Mouse (Mus musculus) T-helper 17 cell (primary cell): ENCODE measurements around the gene Aadac.

Experiments used
- in situ Hi-C, 2 experiments: fragments of 300-600 bp; cut with MboI, MseI; formaldehyde crosslinking; loops; 1 replicate in 1 of 2; 2 replicates in 1 of 2; pipeline ENCODE4 v1.15.1; 2025; ENCODE audit warnings: high pct_unique_total_duplicates in 2 of 2

The Aadac gene

GRCm38 (mm10) chr3:60025417-60025816 is at the start of gene Aadac:
Gene Aadac, plus strand, starts transcription at chr3:60025717.
- in situ Hi-C loops, result no loop called here

DNA sequence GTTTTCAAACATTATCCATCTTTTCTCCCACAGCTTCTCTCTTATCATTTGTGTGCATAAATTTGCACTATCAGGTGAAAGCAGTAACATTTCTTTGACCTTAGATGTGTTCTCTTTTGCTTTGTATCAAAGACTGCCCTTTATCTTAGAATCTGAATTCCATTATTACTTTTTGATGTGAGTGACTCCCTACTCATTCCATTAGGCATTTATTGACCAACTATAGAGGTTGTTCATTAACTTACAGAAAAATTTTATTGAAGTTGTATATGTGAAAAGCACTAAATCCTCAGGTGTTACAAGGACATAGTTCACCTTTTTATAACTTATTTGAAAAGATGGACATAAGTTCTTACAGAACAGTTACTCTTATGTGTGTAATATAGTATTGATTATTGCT is 21.9 kb upstream of the Aadac start:
- in situ Hi-C loops, result no loop called here

DNA sequence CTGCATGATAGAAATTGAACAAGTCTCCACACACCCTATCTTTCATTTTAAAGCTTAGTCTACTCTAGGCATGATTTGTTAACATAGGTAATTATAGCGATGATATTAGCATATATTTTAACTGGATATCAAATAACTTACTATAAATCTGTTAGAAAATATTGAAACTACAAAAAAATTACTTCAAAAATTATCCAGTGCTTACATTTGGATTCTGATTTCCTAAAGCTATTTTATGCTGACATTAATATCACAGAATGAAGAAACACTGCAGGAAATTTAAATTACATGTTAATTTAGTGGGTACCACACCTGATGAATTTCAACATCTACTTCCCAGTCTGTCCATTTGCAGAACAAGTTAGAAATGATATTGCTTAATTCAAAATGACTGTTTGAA is 19.1 kb upstream of the Aadac start, which contains the start of gene Aadacl2:
Aadacl2 (plus strand) TSS at position 301 of the 400 bp plus-strand sequence.
- in situ Hi-C loops, result no loop called here

- in situ Hi-C loops, result loop anchor here in 1 of 2 experiments (10.0 kb wide), 1 partner anchor 617 kb away; no protein-coding TSS in a partner anchor
These were observed 6.0 kb downstream of the Aadac start for GRCm38 (mm10) chr3:60031511-60031910.

GRCm38 (mm10) chr3:60046221-60046913 is 20.9 kb downstream of the Aadac start:
- in situ Hi-C loops, result no loop called here

DNA sequence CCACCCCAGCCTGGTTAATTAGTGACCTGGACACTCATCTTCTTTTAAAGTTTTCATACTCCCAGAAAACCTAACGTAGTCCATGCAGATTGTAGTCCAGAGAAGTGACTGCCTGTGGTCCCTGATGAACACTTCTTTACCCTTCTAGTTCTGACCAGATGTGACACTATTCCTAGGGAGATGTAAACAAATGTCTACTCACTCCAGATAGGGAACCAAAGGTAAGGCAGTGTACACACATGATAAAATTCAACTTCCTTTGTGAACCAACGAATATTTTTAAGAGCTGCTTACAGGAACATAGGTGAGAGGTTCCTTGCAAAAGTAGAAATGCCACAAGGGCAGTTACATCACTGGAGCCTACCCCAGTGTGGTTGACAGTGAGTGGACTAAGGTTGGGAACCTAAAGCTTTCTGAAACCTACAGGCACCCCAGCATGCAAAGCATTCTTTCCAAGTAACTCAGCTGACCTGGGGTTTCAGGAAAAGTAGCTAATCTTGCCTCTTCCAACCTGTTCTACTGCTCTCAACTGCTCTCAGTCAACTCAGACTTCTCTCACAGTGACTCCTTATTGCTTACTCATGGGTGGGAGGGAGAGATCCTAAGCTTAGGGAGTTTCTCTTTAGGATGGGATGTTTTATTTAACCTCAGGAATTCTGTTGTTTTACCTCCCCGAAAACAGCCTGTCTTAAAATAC is 27.9 kb downstream of the Aadac start:
- in situ Hi-C loops, result no loop called here

- in situ Hi-C loops, result no loop called here
These were observed 28.4 kb downstream of the Aadac start for GRCm38 (mm10) chr3:60053931-60054330.

DNA sequence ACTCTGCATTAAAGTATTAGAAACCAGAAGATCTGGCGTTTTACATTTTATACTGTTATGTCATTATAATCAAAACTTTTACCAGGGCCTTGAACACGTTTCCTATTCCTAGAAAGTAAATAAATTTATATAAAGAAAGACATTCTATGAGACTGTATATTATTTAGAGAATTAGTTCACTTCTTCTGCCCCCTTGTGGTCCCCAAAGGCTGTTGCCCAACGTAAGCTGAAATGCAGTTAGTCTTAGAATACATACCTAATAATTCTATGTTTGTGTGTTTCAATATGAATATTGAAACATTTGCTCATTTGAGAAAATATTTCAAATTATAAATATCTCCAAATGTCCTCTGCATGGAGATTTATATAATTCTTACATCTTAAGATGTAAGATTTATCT is 30.9 kb downstream of the Aadac start:
- in situ Hi-C loops, result no loop called here

DNA sequence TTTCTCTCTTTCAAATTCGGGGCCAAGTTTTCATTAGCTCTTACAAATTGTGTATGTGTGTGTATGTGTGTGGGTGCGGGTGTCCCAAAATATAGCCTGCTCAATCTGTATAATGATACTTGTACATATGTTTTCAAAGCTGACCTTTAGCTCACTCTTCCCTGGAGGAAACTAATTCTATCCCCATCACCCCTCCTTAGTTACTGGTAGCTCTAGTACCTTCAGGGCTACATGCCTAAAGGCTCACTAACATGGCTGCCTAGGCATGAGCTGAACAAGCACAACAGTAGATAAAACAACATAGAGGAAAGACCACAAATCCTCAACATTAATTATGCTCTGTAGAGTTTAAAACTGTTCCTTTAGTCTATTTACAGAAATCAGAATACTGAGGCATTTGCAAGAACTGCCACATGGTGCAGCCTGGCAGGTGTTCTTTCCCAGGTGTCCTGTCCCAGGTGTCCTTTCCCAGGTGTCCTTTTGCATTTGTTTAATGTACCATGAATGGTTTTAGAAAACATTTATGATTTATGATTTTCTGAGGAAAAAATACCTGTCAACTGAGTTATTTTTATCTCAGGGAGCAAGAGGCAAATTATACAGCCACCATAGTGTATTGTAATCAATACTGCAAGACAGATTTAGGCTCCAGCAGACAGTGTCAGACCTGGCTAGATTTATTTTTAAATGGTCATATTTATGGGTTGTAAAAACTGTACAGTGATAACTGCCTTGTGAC is 31.7 kb downstream of the Aadac start:
- in situ Hi-C loops, result no loop called here

DNA sequence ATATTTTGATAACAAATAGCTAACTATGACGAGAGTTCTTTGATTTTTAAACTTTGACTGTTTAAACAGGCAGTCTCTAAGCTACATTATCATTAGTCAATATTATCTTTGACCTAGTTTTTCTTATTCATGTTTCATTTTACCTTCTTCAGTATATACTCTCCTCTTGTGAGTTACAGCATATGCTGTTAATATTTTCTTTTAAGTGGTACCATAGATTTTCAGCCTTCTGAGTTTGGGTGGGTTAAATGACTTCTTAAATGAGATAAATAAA is 32.2 kb downstream of the Aadac start:
- in situ Hi-C loops, result no loop called here

- in situ Hi-C loops, result no loop called here
These were observed 53.4 kb downstream of the Aadac start for GRCm38 (mm10) chr3:60078883-60079415.

- in situ Hi-C loops, result no loop called here
These were observed 55.1 kb downstream of the Aadac start for GRCm38 (mm10) chr3:60080572-60080971.

- in situ Hi-C loops, result no loop called here
These were observed 56.1 kb downstream of the Aadac start, which contains the start of gene Sucnr1 for GRCm38 (mm10) chr3:60081648-60082047. Gene Sucnr1, plus strand, starts transcription at chr3:60081869.

- in situ Hi-C loops, result no loop called here
These were observed 57.2 kb downstream of the Aadac start for GRCm38 (mm10) chr3:60082746-60083145.

GRCm38 (mm10) chr3:60085729-60086128 is 60.2 kb downstream of the Aadac start:
- in situ Hi-C loops, result no loop called here
